Comparison of ENCODE assay signal across 21 mouse cellular contexts in the genomic region with DNA sequence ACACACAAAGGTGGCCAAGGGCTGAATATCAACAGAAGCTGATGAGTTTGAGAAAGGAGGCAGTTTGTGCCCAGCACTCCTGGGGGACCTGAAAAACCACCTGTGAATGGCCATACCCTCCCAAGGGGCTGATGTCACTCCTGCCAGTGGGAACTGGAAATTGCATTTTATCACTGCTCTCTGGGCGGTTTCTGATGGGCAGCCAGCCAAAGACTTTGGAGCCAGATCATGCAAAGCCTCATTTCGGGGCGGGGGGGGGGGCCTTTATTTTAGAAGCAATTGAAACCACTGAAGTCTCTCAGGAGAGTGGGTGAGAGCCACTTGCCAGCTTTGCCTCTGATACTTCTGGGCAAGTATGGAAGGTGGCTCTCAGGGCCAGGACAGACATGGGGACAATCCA. TPM values are rescaled to one million over a fixed set of nuclear protein-coding genes. Genes with fewer than 3 reads are reported as not detected.
DNase-seq lines count a peak whose midpoint lies in the region; ATAC-seq lines count a peak whose summit lies in the region.
"Had no signal": no experiment of that assay in that cellular context is flagged by ENCODE, and none has a peak within 500 bp of the region (broad histone marks: within the 10 kb centered on the region; RNA-seq: fewer than 3 reads in every experiment).

No protein-coding gene starts in this region.

- H3K9ac ChIP-seq in lung, embryonic 15.5 days, result no peak overlapping the region
- H3K9ac ChIP-seq: embryonic facial prominence, embryonic 13.5 days; hindbrain, embryonic 13.5 days; limb, embryonic 15.5 days; liver, postnatal 0 days; midbrain, embryonic 12.5 days; neural tube, embryonic 13.5 days had no signal

- no peaks in the 10 kb centered on the region for H3K9me3 ChIP-seq in lung, embryonic 15.5 days
- H3K9me3 ChIP-seq: embryonic facial prominence, embryonic 13.5 days; hindbrain, embryonic 13.5 days; limb, embryonic 15.5 days; midbrain, embryonic 12.5 days; neural tube, embryonic 13.5 days had no signal

- peak; percentile 68 for ATAC-seq in lung, embryonic 15.5 days (ENCODE audit: borderline replicate concordance, extremely low read depth, low FRiP score, low TSS enrichment)
- 0 out of 2 replicates have a peak, but pooled peaks have one; percentile 8 for ATAC-seq in megakaryocyte progenitor cell, adult 5-6 weeks (replicated peaks; ENCODE audit: poor library complexity)
- ATAC-seq: CD4-positive, CD25-positive, alpha-beta regulatory T cell, adult 4 months; liver, postnatal 0 days had no signal

- peaks cover 34% of the 10 kb centered on the region for H3K4me1 ChIP-seq in lung, embryonic 15.5 days
- H3K4me1 ChIP-seq: hindbrain, embryonic 13.5 days; midbrain, embryonic 12.5 days; neural tube, embryonic 13.5 days had no signal

- H3K4me2 ChIP-seq in lung, embryonic 15.5 days, result no peak overlapping the region
- H3K4me2 ChIP-seq: embryonic facial prominence, embryonic 13.5 days; hindbrain, embryonic 13.5 days; limb, embryonic 15.5 days; midbrain, embryonic 12.5 days; neural tube, embryonic 13.5 days had no signal

- H3K4me3 ChIP-seq in lung, embryonic 15.5 days, result no peak overlapping the region
- H3K4me3 ChIP-seq: embryonic facial prominence, embryonic 13.5 days; hindbrain, embryonic 13.5 days; limb, embryonic 15.5 days; midbrain, embryonic 12.5 days; neural tube, embryonic 13.5 days had no signal

- peak overlapping the region; percentile 69 for H3K27ac ChIP-seq in lung, embryonic 15.5 days
- H3K27ac ChIP-seq: embryonic facial prominence, embryonic 13.5 days; hindbrain, embryonic 13.5 days; kidney, postnatal 0 days; limb, embryonic 15.5 days; midbrain, embryonic 12.5 days; neural tube, embryonic 13.5 days had no signal

- no peaks in the 10 kb centered on the region for H3K36me3 ChIP-seq in lung, embryonic 15.5 days
- H3K36me3 ChIP-seq: embryonic facial prominence, embryonic 13.5 days; hindbrain, embryonic 13.5 days; limb, embryonic 15.5 days; midbrain, embryonic 12.5 days; neural tube, embryonic 13.5 days had no signal

- DNase-seq in kidney, postnatal 4 days, result peak; percentile 44 to 61
- no peak for DNase-seq in kidney, adult 9 months
- peak; percentile 37 for DNase-seq in NIH3T3 (ENCODE audit: low read depth)
- no peak for DNase-seq in embryo, embryonic 10.5 days (ENCODE audit: low spot score)
- DNase-seq in ovary, postnatal 14 days (ENCODE audit: low spot score), result no peak
- DNase-seq: adrenal gland, adult 2 months; cerebellum, adult 18-20 months; gastrocnemius, postnatal 14 days; liver, postnatal 0 days; right cerebral cortex, postnatal 25 days; thymus, adult 18-20 months had no signal

- no peaks in the 10 kb centered on the region for H3K27me3 ChIP-seq in lung, embryonic 15.5 days
- H3K27me3 ChIP-seq: embryonic facial prominence, embryonic 13.5 days; limb, embryonic 15.5 days had no signal

- 51% methylated on average over 3 of the region's 3 CpGs for WGBS in lung, embryonic 15.5 days

RNA-seq across cellular contexts. Expression of gene Emp2, which starts 7.7 kb away (rescaled TPM):
- polyA plus RNA-seq in lung, embryonic 15.5 days (2015; fragmentation: Nextera tagmentation; extraction: Ambion mirVana), result 79.3 and 93.8 TPM in 2 replicates
- total RNA-seq in megakaryocyte progenitor cell, adult 5-6 weeks (2015), result not detected in 2 replicates
- 0.07 TPM in 1 of 2 replicates, not detected in the other for total RNA-seq in megakaryocyte progenitor cell, adult 5-6 weeks (2017)
- total RNA-seq: common myeloid progenitor, adult 5-6 weeks had no signal
- polyA plus RNA-seq: CD4-positive, CD25-positive, alpha-beta regulatory T cell, adult 4 months had no signal

Comparison
In these comparisons a context has a peak if more than half of its experiments do, and no peak if none do; other contexts are left out.
1. DNase-seq: peak in kidney, postnatal 4 days (2 of 2) and NIH3T3 (single experiment); none in kidney, adult 9 months (single experiment), embryo, embryonic 10.5 days (single experiment) and ovary, postnatal 14 days (single experiment).